Mouse (Mus musculus) monocyte, adult 5-6 weeks (primary cell): ENCODE measurements around the gene Tfeb. TPM values are rescaled to one million over a fixed set of nuclear protein-coding genes. Genes with fewer than 3 reads are reported as not detected.

ENCODE experiments used
- ATAC-seq: fragments of 153-309, 156-312 bp; replicated peaks from 2 replicates; pipeline ENCODE4 v1.8.0; 2017; ENCODE audit warnings: mild to moderate bottlenecking; ENCODE audit not compliant: low TSS enrichment, insufficient number of reproducible peaks, severe bottlenecking, poor library complexity, low FRiP score
- total RNA-seq: library from RNA; stranded (forward); fragments of 200-1000, 200-491, 200-594 nt; gene quantifications from 3 replicates; pipeline ENCODE4 v1.2.3, GENCODE M21; 2017

Tfeb gene
- total RNA-seq, 1 experiment from 2014 or later, result 91.9 TPM

GRCm38 (mm10) chr17:47748791-47749553 lies 12.1 kb downstream of the Tfeb start:
- no peak for ATAC-seq

- no peak for ATAC-seq
These were observed 12.8 kb downstream of the Tfeb start for GRCm38 (mm10) chr17:47749626-47750025.

GRCm38 (mm10) chr17:47750101-47750500 lies 13.3 kb downstream of the Tfeb start:
- no peak for ATAC-seq

GRCm38 (mm10) chr17:47751811-47752210 lies 15.0 kb downstream of the Tfeb start:
- no peak for ATAC-seq

GRCm38 (mm10) chr17:47753130-47753775 lies 16.4 kb downstream of the Tfeb start:
- no peak for ATAC-seq

GRCm38 (mm10) chr17:47754246-47754645 lies 17.4 kb downstream of the Tfeb start:
- ATAC-seq, result peak; percentile 91

- no peak for ATAC-seq
These were observed 19.5 kb downstream of the Tfeb start for GRCm38 (mm10) chr17:47756366-47756765.

- peak; percentile 24; the same call in 1 of the 2 replicates for ATAC-seq
These were observed 20.3 kb downstream of the Tfeb start for GRCm38 (mm10) chr17:47757056-47757610.

GRCm38 (mm10) chr17:47759702-47760410 lies 23.0 kb downstream of the Tfeb start:
- peak; percentile 61 for ATAC-seq

GRCm38 (mm10) chr17:47762028-47762427 lies 25.2 kb downstream of the Tfeb start:
- no peak for ATAC-seq

- no peak for ATAC-seq
These were observed 25.9 kb downstream of the Tfeb start for GRCm38 (mm10) chr17:47762518-47763340.

GRCm38 (mm10) chr17:47765986-47766385 lies 29.2 kb downstream of the Tfeb start:
- no peak for ATAC-seq

GRCm38 (mm10) chr17:47766407-47767043 lies 29.7 kb downstream of the Tfeb start:
- ATAC-seq, result peak; percentile 22

- ATAC-seq, result peak; percentile 25
These were observed 30.2 kb downstream of the Tfeb start for GRCm38 (mm10) chr17:47767081-47767455.

GRCm38 (mm10) chr17:47767456-47768141 lies 30.8 kb downstream of the Tfeb start:
- ATAC-seq, result no peak

GRCm38 (mm10) chr17:47768707-47769276 lies 32.0 kb downstream of the Tfeb start:
- ATAC-seq, result peak; percentile 60
